Mouse (Mus musculus) spleen, postnatal 10 days (tissue): Measurements from ENCODE around the gene Nfam1.
"Not testable (repeated sequence)": the region's sequence is repeated elsewhere in the genome, so short reads cannot be mapped to it uniquely, and the experiment has no call there.

Source experiments
- DNase-seq, 2 experiments: peaks; one replicate each; pipeline ENCODE4 v3.0.0; 2021 to 2022; ENCODE audit warnings: low spot score in 2 of 2

Nfam1 gene

DNA sequence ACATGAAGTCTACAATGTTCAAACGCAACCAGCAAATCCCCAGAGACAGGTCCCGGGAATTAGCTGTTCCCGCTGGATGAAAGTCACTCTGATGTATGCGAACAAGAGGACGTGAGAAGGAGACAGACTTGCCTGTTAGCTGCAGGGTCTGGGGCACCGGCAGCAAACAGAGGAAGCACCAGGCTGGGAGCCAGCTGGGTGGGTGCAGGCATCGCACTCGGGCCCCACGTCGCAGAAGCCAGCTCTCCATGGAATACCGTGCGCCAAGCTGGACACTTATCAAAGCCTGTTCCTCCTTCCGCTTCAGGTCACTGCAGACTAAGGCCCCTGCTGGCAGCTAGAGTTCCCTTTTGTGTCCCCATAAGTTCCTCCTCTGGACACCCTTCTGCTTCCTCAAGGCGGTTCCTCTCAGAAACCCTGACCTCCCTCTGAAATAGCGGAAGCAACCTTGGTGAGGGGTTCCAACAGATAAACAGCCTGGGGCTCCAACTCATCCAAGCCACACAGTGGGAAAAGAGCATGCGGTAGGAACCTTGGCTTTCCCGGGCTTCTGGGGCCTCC lies at the start of gene Nfam1:
Gene Nfam1, minus strand, starts transcription at position 326 of the 561 bp plus-strand sequence.
- peak; percentile 34 to 52 for DNase-seq

DNA sequence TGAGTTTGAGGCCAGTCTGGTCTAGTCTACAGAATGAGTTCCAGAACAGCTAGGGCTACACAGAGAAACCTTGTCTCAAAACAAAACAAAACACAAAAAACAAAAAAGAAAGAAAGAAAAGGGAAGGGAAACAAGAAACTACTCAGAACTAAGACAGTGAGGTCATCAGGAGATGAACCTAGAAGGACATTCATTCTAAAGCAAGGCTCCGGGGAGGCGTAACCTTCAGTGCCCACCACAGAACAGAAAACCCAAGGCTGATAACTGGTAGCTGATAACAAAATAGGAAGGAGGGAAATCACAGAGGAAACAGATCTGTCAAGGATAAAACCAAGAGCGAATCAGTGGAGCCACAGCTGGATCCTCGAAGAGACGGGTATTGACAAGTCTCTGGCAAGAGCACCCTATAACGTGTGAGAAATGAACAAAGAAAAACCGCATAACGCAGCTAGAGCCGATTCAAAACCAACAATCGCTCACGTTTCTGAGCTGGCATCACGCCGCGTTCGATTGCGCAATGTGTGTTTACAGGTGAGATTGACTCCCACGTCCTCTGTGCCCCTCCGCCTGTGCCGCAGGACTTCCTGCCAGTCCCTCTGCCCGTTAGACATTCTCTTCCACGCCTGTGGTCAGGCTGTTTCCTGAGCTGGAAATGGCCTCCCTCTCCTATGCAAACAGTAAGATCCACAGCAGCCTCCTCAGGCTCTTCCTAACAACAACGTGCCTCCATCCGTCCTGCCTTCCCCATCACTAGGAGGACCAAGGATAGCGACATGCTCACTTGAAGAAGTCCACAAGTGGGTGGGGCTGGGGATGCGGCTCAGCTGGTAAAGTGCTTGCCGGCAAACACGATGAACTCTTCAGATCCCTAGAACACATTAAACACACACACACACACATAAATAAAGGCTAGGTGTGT lies 42.8 kb upstream of the Nfam1 start:
- peak in 1 of 2 experiments; percentile 27 for DNase-seq

DNA sequence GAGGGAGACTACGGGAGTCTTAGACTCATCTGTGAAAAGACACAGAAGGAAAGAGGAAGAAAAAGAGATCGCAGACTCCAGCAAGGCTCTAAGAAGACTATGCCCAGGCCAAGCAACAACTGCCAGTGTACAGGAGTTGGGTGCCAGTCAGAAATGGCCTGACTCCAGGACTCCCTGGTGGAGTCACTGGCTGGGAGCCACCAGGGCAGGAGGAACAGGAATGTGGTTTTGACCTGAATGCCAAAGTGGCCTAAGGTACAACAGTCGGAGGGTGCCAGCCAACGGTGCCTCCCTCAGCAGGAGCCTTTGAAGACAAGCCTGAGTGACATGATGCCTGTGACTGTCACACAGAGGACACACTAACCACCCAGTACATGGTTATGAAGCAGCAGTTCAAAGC lies 41.1 kb upstream of the Nfam1 start:
- no peak for DNase-seq

DNA sequence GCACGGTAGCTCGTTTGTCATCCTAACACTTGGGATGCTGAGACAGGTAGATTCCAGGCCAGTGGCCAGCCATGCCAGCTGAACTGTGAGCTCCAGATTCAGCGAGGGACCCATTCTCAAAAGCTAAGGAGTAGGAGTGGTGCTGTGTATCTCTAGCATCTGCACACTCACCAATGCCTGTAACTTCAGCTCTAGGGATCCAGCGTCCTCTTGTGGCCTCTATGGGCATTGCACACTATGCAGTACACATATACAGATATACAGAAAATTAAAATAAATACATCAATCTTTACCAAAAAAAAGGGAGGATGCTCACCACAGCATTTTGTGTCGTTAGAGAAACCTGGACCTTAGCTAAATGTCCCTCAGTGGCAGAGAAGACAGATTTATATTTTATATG lies 38.6 kb upstream of the Nfam1 start:
- DNase-seq: no peak

DNA sequence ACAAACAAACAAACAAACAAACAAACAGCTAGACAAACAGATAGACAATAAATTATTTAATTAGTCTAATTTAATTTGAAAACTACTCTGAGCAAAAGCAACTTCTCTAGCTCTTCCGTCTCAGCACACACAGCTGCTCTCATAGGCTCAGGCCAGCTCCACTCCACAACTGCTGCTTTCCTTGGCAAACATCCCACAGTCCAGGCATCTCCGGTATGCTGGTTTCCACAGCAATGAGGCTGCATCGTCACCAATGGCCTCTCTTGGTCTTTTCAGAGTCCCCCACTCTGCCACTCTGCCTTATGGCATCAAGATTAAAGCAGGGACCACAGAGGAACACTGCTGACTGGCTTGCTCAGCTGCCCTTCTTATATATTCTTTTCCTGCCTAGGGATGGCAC lies 37.8 kb upstream of the Nfam1 start:
- DNase-seq: no peak

DNA sequence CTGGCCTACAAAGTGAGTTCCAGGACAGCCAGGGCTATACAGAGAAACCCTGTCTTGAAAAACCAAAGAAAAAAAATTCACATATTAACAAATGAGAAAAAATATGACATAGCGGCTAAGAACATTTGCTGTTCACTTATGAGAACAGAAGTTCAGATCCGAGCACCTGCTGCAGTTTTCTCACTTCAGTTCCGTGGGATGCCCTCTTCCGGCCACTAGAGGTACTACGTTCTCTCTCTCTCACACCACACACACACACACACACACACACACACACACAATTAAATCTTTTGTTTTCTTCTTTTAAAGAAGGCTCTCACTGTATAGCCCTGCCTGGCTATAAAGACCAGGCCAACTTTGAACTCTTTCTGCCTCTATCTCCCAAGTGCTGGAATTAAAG lies 35.2 kb upstream of the Nfam1 start:
- DNase-seq: no peak

DNA sequence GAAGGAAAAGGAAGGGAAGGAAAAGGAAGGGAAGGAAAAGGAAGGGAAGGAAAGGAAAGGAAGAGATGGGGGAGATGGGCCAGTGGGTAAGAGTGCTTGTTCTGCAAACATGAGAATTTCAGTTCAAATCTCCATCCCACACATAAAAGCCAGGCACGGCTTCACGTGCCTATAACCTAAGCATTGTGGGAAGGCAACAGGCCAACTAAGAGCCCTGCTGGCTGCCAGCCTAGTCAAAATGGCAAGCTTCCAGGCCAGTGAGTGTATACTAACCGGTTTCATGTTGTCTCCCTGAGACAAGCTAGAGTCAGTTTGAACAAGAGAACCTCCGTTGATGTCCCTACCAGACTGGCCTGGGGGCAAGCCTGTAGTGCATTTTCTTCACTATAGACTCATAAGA lies 32.4 kb upstream of the Nfam1 start:
- DNase-seq: no peak

DNA sequence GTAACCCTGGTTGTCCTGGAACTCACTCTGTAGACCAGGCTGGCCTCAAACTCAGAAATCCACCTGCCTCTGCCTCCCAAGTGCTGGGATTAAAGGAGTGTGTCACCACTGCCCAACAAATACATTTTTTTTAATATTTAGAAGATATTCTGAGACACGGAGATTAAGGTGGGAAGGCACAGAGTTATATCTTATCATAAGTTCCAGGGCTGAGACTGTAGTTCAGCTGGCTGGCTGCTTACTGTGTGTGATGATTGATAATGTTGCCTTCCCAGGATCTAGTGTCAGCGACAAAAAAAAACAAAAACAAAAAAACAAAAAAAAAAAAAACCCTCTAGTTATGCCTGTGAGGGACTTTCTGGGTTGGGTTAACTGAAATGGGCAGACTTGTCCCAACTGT lies 29.5 kb upstream of the Nfam1 start:
- DNase-seq: not testable (repeated sequence)

DNA sequence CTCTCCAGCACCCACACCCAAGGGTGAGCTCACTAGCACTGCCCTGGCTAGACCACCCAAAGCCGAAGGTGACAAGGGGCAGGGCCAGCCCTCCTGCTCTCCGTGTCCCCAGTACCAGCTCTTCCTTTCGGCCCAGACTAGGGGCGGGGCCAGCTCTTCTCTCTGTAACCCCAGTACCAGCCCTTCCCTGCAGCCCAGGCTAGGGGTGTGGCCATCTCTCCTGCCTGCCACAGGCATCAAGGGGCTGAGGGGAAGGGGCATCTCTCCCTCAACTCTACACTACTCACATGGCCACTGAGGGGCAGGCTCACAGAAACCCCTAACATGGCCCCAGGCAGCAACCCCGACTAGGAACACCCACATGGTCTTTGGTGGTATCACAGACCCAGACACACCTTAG lies 28.6 kb upstream of the Nfam1 start:
- no peak for DNase-seq

DNA sequence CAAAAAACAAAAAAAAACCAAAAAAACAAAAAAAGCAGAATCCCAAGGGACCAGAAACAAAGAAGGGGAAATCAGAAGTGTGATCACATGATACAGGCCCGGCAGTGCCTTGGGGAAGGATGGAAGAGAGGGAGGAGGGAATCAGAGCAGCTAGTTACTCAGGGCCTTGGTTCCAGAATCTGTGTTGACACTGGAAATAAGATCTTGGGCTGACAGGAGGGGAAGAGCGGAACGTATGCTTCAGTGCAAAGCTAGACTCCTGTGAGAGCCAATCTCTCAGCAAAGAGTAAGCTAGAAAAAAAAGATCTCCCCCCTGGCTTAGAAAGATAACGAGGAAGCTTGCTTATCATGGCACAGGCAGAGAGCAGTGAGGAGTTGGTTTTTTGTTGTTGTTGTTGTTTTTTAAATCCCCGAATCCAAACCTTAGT lies 26.1 kb upstream of the Nfam1 start:
- DNase-seq: no peak

DNA sequence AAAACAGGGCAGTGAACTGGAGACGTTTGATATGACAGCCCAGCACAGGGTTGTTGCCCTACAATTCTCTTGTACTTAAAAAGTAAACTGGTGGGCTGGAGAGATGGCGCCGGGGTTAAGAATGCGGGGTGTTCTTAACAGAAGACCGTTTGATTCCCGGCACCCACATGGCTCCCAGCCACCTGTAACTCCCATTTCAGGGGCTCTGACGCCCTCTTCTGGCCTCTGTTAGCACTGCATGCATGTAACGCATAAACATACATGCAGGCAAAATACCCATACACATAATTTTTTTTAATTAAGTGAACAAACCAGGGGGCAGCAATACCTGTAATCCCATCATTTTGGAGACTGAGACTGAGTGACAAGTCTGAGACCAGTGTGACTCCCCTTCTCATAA lies 24.4 kb upstream of the Nfam1 start:
- DNase-seq: no peak

DNA sequence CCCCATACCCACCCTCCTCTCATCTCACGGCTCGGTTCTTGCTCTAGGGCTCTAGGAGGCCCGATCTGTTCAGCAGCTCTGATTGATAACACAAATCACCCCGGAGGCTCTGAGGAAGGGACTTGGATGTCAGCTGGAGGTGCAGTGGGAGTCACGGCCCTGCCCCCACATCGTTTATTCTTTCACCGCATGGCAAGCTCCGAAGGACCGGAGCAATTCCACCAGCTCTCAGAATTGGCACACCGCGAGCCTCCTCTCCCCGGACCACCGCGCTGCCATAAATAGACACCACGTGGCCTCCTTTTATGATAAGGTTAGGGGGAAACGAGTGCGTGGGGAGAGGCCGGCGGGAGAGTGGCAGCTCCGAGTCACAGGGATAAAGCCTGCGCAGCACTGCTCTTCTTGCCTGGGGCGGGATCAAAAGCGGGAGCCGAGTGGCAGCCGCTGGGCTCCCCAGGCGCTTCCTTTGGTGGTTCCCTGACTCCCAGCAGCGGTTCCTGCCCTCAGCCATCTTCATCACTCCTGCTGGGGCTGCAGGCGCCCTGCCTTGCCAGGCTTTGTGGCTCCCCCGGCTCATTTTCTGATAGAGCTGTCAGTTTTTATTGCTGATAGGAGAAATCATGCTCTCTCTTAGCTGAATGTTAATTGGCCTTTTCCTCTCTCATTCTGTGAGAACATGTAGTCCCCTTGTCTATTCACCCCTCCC lies 23.4 kb upstream of the Nfam1 start:
- no peak for DNase-seq

DNA sequence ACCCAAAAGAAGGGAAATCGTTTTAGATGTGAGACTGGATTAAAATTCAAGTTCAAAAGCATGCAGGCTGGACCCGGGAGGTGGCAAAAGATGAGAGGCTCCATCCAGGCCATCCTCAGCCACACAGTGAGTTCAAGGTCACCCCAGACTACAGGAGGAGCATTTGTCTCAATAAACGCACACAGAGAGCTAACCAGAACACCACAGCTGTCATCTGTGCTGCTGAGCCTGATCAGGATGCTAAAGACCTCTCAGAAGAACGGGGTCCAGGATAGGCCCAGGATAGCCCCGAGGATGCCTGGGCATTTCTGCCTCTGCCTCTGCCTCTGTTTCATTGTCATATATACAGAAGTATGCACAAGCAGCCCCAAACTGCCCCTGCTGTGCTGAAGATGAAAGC lies 22.5 kb upstream of the Nfam1 start:
- no peak for DNase-seq

DNA sequence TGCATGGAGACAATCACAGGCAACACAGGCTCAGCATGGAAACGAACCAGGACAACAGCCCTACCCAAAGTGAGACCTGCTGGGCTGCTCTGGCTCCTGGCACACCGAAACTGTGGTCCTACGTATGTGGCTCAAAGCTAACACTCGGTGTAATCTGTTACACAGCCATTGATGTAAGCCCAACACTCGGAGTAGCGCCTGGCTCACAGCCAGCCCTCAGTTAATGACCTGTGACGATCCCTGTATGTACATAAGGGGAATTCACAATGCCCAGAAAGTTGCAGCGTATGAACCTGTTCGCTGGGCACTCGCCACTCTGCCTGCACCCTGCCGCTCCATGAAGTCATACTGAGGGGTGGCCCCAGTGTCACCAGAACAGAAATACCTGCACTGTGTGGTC lies 20.2 kb upstream of the Nfam1 start:
- no peak for DNase-seq

DNA sequence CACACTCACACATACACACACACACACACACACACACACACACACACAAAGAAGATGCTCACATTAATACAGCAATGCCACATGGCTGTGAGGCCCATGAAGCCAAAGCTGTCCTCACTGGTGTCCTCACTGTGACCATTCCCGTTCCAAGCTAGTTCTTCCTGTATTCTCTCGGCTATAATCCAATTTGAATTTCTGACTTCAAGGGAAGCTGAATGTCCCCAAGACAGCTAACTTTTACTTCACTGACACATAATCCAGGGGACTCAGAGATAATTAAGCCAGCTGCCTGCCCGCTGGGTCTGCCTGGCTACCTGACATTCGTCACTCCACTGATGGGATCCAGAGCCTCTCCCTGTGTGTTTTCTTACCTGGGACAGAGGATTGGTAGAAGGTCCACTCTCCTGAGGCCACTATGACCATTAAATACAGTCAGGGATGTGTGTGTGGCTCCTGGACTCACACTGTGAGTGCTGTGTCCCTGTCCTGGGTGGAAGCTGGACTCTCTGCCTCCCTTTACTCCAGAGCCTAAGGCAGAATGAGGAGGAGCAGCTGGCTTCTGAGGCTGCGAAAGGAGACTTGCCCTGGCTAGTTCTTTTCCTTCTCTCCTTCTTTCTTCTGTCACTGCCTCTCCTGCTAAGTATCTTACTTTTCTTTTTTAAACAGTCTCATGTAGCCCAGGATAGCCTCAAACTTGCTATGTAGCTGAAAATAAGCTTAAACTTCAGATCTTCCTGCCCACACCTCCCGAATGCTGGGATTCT lies 19.4 kb upstream of the Nfam1 start:
- DNase-seq: no peak

DNA sequence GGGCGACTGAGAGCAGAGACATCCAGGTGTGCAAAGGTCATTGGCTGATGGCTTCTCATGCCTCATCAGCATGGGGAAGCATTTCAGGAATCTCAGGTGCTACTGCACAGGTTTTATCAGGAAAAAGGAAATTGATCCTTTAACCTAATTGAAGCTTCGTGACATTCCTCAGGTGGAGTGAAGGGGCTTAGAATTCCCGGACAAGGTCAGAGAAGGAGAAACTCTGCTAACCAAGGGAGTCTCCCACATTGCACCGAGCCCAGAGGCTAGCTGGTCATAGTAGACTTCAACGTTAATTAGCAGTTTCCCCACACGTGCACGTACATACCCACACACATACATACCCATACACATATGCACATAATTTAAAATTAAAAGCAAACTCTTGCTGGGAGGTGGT lies 13.6 kb upstream of the Nfam1 start:
- no peak for DNase-seq

DNA sequence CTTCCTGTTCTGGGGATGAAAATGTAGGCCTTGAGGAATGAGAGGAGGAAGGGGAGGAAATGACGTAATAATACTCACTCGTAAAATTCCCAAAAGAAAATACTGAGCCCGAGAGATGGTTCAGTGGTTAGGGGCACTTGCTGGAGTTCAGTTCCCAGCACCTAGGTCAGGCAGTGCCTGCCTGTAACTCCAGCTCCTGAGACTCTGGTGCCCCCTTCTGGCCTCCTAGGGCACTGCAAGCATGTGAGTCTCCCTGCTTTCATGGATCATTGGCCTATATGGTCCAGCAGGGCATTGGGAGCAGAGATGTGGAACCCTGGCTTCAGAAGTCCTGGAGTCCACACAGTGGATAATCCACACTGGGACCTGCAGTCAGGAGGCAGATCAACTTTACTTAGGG lies 13.2 kb upstream of the Nfam1 start:
- peak in 1 of 2 experiments; percentile 51 for DNase-seq

DNA sequence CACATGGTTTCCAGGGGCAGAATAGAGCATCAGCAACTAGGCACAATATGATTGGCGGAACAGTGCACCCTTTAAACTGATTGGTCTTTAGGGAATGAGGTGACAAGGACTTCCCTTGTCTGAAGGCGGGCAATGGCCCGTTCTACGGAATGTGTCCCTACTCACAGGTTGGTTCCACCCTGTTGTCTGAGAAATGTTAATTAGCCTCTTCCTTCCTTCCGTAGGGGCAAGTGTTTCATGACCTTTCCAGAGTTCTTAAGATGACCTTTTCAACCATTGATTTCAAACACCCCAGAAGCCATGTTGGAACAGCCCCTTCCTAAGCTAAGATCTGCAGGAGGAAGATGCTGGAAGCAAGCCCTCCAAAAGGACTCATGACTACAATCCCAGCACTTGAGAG lies 12.5 kb upstream of the Nfam1 start:
- DNase-seq: not testable (repeated sequence)

DNA sequence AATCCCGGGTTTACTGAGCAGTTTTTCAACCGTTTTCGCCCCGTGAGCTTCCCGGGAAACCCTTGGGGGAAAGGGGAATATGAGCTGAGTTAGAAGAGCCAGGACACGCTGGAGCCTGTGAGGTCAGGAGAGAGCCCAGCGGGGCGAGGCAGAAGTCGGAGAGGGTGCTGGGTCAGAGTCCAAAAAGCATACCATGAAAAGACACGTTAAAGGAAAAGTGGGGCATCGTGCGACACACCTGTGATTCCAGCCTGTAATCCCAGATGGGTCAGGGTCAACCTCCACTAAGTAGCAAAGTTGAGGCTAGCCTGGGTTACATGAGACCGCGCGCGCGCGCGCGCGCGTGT lies 10.2 kb upstream of the Nfam1 start:
- DNase-seq: no peak

DNA sequence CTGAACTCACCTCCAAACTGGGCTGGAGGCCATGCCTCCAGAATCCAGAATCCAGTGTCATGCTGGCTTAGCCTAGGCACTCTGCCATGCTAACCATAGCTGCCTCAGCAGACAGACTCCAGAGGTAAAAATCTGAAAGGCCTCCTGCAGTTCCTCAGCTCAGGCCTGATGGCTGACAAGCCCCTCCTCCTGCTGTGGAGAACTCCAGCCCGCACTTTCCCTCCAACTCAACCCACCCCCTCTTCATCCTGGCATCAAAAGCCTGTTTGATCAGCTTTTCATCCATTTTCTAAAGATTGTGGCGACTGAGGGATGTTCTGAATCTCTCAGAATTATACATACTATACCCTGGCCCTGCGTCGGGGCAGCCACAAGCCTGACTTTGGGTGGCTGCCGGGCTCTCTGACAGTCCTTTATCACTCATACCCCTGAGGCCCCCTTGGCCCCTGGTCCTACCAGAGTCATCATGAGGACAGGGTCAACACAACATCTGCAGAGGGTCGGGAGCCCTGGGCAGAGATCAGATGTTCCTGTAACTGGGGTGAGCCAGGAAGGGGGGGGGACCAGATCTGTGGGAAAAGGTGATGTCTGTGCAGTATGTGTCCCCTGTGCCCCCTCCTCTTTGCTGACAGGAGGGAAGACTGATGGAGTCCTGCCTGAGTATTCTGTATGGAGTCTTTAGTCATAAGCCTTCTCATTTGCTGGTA lies 9.7 kb upstream of the Nfam1 start:
- DNase-seq: no peak

DNA sequence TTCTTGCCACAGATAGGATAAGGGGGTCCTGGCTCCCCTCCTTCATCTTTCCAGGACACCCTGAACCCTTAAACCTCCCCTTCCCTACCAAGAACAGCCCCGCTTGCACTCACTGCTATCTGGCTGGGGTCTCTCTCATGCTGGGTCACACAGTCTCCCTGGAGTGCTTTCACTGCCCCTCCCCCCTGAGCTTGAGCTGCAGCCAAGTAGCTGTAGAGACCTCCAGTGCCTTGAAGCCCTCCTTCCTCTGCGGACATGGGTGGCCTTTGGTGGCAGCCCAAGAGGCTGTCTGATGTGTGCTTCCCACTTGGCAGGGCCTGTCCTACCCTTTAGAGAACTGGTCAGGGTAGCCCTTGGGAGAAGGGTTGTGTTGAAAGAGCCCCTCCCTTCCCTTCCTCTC lies 7.0 kb upstream of the Nfam1 start:
- DNase-seq: no peak

DNA sequence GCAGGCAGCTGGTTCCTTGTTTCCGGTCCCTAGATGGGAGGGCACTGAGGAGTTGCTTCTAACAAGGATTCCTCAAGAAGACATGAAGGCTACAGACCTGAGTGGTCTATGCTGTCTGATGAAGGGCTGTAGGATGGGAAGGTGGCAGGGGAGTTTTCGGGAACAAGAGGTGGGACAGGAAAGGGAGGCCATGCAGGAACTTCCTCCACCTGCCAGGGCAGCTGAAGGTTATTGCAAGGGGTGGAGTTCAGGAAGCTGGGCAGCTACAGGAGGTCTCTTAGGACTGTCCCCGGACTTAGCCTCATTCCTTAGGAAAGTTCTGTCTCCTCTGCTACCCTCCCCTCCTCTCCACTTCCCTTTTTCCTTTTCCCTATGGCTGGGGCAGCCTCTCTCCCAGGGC lies 5.7 kb upstream of the Nfam1 start:
- DNase-seq: no peak
